Mouse (Mus musculus) spleen, postnatal 4 days (tissue): ENCODE measurements at regions not wholly inside any gene's neighbourhood (a gene's known extent, or its start where the extent isn't known, plus 50 kb on each side); places are given as distances from the start of the nearest gene placed in this dataset.

Experiments used
- DNase-seq, 2 experiments: peaks; one replicate each; pipeline ENCODE4 v3.0.0; 2022; ENCODE audit warnings: low spot score in 2 of 2

- no peak for DNase-seq
Observed at GRCm38 (mm10) chr2:74977348-74977747, 151.7 kb downstream of the Mtx2 start.

GRCm38 (mm10) chr2:74977828-74978227, 152.2 kb downstream of the Mtx2 start:
- no peak for DNase-seq

- DNase-seq: no peak
Observed at GRCm38 (mm10) chr2:74981856-74982255, 156.3 kb downstream of the Mtx2 start.

- DNase-seq: no peak
Observed at GRCm38 (mm10) chr2:74993802-74994201, 168.2 kb downstream of the Mtx2 start.

- no peak for DNase-seq
Observed at GRCm38 (mm10) chr2:74994998-74995397, 169.4 kb downstream of the Mtx2 start.

GRCm38 (mm10) chr2:74997736-74998135, 172.1 kb downstream of the Mtx2 start:
- DNase-seq: no peak

GRCm38 (mm10) chr2:75000368-75000796, 174.8 kb downstream of the Mtx2 start:
- no peak for DNase-seq

GRCm38 (mm10) chr2:75002562-75002961, 177.0 kb downstream of the Mtx2 start:
- no peak for DNase-seq

- no peak for DNase-seq
Observed at GRCm38 (mm10) chr2:75008116-75008515, 182.5 kb downstream of the Mtx2 start.

GRCm38 (mm10) chr2:75010647-75011046, 185.0 kb downstream of the Mtx2 start:
- no peak for DNase-seq

- no peak for DNase-seq
Observed at GRCm38 (mm10) chr2:75012046-75012445, 186.4 kb downstream of the Mtx2 start.

GRCm38 (mm10) chr2:75014994-75015728, 189.6 kb downstream of the Mtx2 start:
- DNase-seq: no peak

GRCm38 (mm10) chr2:75019459-75019858, 193.9 kb downstream of the Mtx2 start:
- no peak for DNase-seq

- no peak for DNase-seq
Observed at GRCm38 (mm10) chr2:75021639-75022038, 196.0 kb downstream of the Mtx2 start.

- DNase-seq: no peak
Observed at GRCm38 (mm10) chr2:75028151-75028550, 202.5 kb downstream of the Mtx2 start.

GRCm38 (mm10) chr2:75029089-75029693, 203.6 kb downstream of the Mtx2 start:
- DNase-seq: no peak

GRCm38 (mm10) chr2:75034708-75035107, 209.1 kb downstream of the Mtx2 start:
- DNase-seq: no peak

- no peak for DNase-seq
Observed at GRCm38 (mm10) chr2:75039066-75039465, 213.5 kb downstream of the Mtx2 start.

- no peak for DNase-seq
Observed at GRCm38 (mm10) chr2:75046892-75047291, 221.3 kb downstream of the Mtx2 start.

GRCm38 (mm10) chr2:75048071-75048470, 222.5 kb downstream of the Mtx2 start:
- DNase-seq: no peak

- DNase-seq: no peak
Observed at GRCm38 (mm10) chr2:75054474-75055186, 229.0 kb downstream of the Mtx2 start.

GRCm38 (mm10) chr2:75055187-75055543, 229.6 kb downstream of the Mtx2 start:
- DNase-seq: peak; percentile 20 to 67

- DNase-seq: no peak
Observed at GRCm38 (mm10) chr2:75061009-75061408, 235.4 kb downstream of the Mtx2 start.
